ENCODE assay signal across 8 mouse cellular contexts in the genomic region with DNA sequence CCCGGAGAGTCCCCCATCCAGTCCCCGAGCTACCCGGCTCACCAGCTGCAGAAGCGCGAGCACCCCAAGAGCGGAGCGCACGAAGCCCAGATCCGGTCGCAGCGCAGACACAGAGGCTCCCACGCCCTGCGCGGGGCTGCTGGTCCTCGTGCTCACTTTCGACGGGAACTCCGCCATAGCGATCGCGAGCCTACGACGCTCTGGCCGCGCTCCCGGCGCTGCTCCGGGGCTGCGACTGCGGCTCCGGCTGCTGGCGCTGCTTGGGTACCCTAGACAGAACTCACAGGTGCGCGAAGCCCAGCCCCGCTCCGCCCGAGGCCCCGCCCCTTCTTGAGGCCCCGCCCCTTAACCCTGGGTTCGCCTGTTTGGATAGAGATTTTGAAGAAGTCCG. TPM values are rescaled to one million over a fixed set of nuclear protein-coding genes. Genes with fewer than 3 reads are reported as not detected.
DNase-seq lines count a peak whose midpoint lies in the region; ATAC-seq and TF ChIP-seq lines count a peak whose summit lies in the region.

Gene Pllp, minus strand, starts transcription at position 285 of the 391 bp plus-strand sequence.

- TF ChIP-seq CTCF in forebrain, postnatal 0 days (IDR thresholded peaks at IDR 0.05; ENCODE audit: low read depth), result no peak
- no peak for TF ChIP-seq CTCF in liver, adult 2 months (IDR thresholded peaks at IDR 0.05; ENCODE audit: low read depth, low read length)

- peaks cover 10% of the 10 kb centered on the region for H3K4me1 ChIP-seq in heart, embryonic 10.5 days
- no peaks in the 10 kb centered on the region; the same call in 1 of the 2 replicates for H3K4me1 ChIP-seq in forebrain, postnatal 0 days (ENCODE audit: insufficient read depth)
- peaks cover 15% of the 10 kb centered on the region for H3K4me1 ChIP-seq in kidney, embryonic 16.5 days (ENCODE audit: insufficient read depth, low read length)
- peaks cover 9% of the 10 kb centered on the region for H3K4me1 ChIP-seq in liver, adult 2 months (ENCODE audit: control insufficient read depth, insufficient read depth, low read length)
- peaks cover 25% of the 10 kb centered on the region for H3K4me1 ChIP-seq in neural tube, embryonic 13.5 days (replicated peaks)

- ATAC-seq in forebrain, postnatal 0 days, result peak; percentile 72
- ATAC-seq in kidney, embryonic 16.5 days (ENCODE audit: low FRiP score, low TSS enrichment), result peak; percentile 65
- ATAC-seq in neural tube, embryonic 13.5 days (ENCODE audit: low read depth), result peak; percentile 79

- H3K27me3 ChIP-seq in heart, embryonic 10.5 days (ENCODE audit: insufficient read depth, poor library complexity, severe bottlenecking), result peaks cover 74% of the 10 kb centered on the region
- H3K27me3 ChIP-seq in forebrain, postnatal 0 days (ENCODE audit: insufficient read depth, low read length), result peaks cover 26% of the 10 kb centered on the region
- H3K27me3 ChIP-seq in kidney, embryonic 16.5 days (ENCODE audit: insufficient read depth, low read length), result peaks cover 55% of the 10 kb centered on the region
- H3K27me3 ChIP-seq in liver, adult 2 months (ENCODE audit: control insufficient read depth, insufficient read depth, low read length), result no peaks in the 10 kb centered on the region
- peaks cover 72% of the 10 kb centered on the region for H3K27me3 ChIP-seq in neural tube, embryonic 13.5 days

- H3K9me3 ChIP-seq in heart, embryonic 10.5 days, result no peaks in the 10 kb centered on the region
- H3K9me3 ChIP-seq in forebrain, postnatal 0 days (ENCODE audit: low read length), result no peaks in the 10 kb centered on the region
- H3K9me3 ChIP-seq in kidney, embryonic 16.5 days (ENCODE audit: low read length), result no peaks in the 10 kb centered on the region
- no peaks in the 10 kb centered on the region for H3K9me3 ChIP-seq in neural tube, embryonic 13.5 days

- under 1% methylated on average over 41 of the region's 41 CpGs for WGBS in heart, embryonic 10.5 days
- WGBS in forebrain, postnatal 0 days, result 2% methylated on average over 41 of the region's 41 CpGs
- WGBS in kidney, embryonic 16.5 days, result under 1% methylated on average over 41 of the region's 41 CpGs
- 1% methylated on average over 41 of the region's 41 CpGs for WGBS in liver, adult 2 months
- under 1% methylated on average over 41 of the region's 41 CpGs for WGBS in neural tube, embryonic 13.5 days

- H3K9ac ChIP-seq in forebrain, postnatal 0 days, result peak within 1 kb of the TSS; percentile 39
- H3K9ac ChIP-seq in kidney, embryonic 16.5 days (replicated peaks; ENCODE audit: low read length), result peak within 1 kb of the TSS; percentile 62
- H3K9ac ChIP-seq in liver, adult 2 months (ENCODE audit: low read depth, low read length), result peak within 1 kb of the TSS; percentile 87
- peak within 1 kb of the TSS; percentile 32 for H3K9ac ChIP-seq in neural tube, embryonic 13.5 days

- TF ChIP-seq POLR2A in liver, adult 2 months (IDR thresholded peaks at IDR 0.05; ENCODE audit: extremely low read depth, insufficient read depth, low read length), result peak; percentile 83

- H3K4me2 ChIP-seq in forebrain, postnatal 0 days (ENCODE audit: low read depth), result peak within 1 kb of the TSS; percentile 62
- H3K4me2 ChIP-seq in kidney, embryonic 16.5 days (replicated peaks; ENCODE audit: low read depth, low read length), result peak within 1 kb of the TSS; percentile 84
- H3K4me2 ChIP-seq in neural tube, embryonic 13.5 days, result peak within 1 kb of the TSS; percentile 73

- peaks cover 25% of the 10 kb centered on the region; the same call in 1 of the 2 replicates for H3K79me2 ChIP-seq in liver, adult 2 months (ENCODE audit: control insufficient read depth, insufficient read depth, low read length)

- H3K4me3 ChIP-seq in heart, embryonic 10.5 days, result peak within 1 kb of the TSS; percentile 57
- peak within 1 kb of the TSS; percentile 43 for H3K4me3 ChIP-seq in forebrain, postnatal 0 days (ENCODE audit: low read depth, low read length)
- H3K4me3 ChIP-seq in kidney, embryonic 16.5 days (ENCODE audit: low read length), result peak within 1 kb of the TSS; percentile 56
- peak within 1 kb of the TSS; percentile 75 for H3K4me3 ChIP-seq in liver, adult 2 months (ENCODE audit: insufficient read depth, low read depth, low read length)
- peak within 1 kb of the TSS; percentile 43 for H3K4me3 ChIP-seq in neural tube, embryonic 13.5 days

- H3K36me3 ChIP-seq in heart, embryonic 10.5 days, result no peaks in the 10 kb centered on the region
- no peaks in the 10 kb centered on the region for H3K36me3 ChIP-seq in forebrain, postnatal 0 days (ENCODE audit: insufficient read depth)
- no peaks in the 10 kb centered on the region for H3K36me3 ChIP-seq in kidney, embryonic 16.5 days (ENCODE audit: insufficient read depth, low read length)
- no peaks in the 10 kb centered on the region for H3K36me3 ChIP-seq in liver, adult 2 months (ENCODE audit: control insufficient read depth, insufficient read depth, low read length)
- no peaks in the 10 kb centered on the region for H3K36me3 ChIP-seq in neural tube, embryonic 13.5 days

- no peak within 1 kb of the TSS for H3K27ac ChIP-seq in heart, embryonic 10.5 days
- no peak within 1 kb of the TSS for H3K27ac ChIP-seq in forebrain, postnatal 0 days (ENCODE audit: low read depth, low read length)
- H3K27ac ChIP-seq in kidney, embryonic 16.5 days (ENCODE audit: low read length), result no peak within 1 kb of the TSS
- peak within 1 kb of the TSS; percentile 82 for H3K27ac ChIP-seq in liver, adult 2 months (replicated peaks; ENCODE audit: insufficient read depth, low read depth, low read length)
- H3K27ac ChIP-seq in neural tube, embryonic 13.5 days (replicated peaks), result no peak within 1 kb of the TSS

- DNase-seq in heart, embryonic 10.5 days (ENCODE audit: low spot score), result no peak
- no peak for DNase-seq in heart, adult 9 months (ENCODE audit: low spot score in 2 of 2)
- DNase-seq in ZHBTc4 (ENCODE audit: low read depth, low spot score), result peak; percentile 88
- DNase-seq in forebrain, postnatal 0 days, result peak; percentile 67
- peak; percentile 64 for DNase-seq in liver, adult 2 months (ENCODE audit: extremely low read depth, low read depth, low spot score)
- DNase-seq in gastrocnemius, postnatal 4 days (ENCODE audit: low spot score in 2 of 2), result no peak

RNA-seq across cellular contexts. Expression of gene Pllp, which starts in this region (rescaled TPM):
- polyA plus RNA-seq in heart, embryonic 10.5 days (2016; fragmentation: Nextera tagmentation; extraction: Ambion mirVana), result 0.20 and 1.1 TPM in 2 replicates
- 4.6 and 11.6 TPM in 2 replicates for total RNA-seq in forebrain, postnatal 0 days (2014; rRNA removed)
- polyA plus RNA-seq in forebrain, postnatal 0 days (2015; fragmentation: Nextera tagmentation; extraction: Ambion mirVana), result 6.8 and 8.6 TPM in 2 replicates
- 19.6 and 20.8 TPM in 2 replicates for polyA plus RNA-seq in kidney, embryonic 16.5 days (2015; fragmentation: Nextera tagmentation; extraction: Ambion mirVana)
- total RNA-seq in liver, adult 2 months (2014; rRNA removed), result 8.1 and 8.6 TPM in 2 replicates
- polyA plus RNA-seq in liver, adult 2 months (2012; rRNA removed), result 41.8 and 44.1 TPM in 2 replicates
- polyA plus RNA-seq in neural tube, embryonic 13.5 days (2015; fragmentation: Nextera tagmentation; extraction: Ambion mirVana), result 1.0 and 2.1 TPM in 2 replicates
- total RNA-seq in gastrocnemius, postnatal 4 days (2021), result 1 to 10 TPM; 7.1 TPM

Comparison
In these comparisons a context has a peak if more than half of its experiments do, and no peak if none do; other contexts are left out.
1. DNase-seq: peak in ZHBTc4 (single experiment), forebrain, postnatal 0 days (single experiment) and liver, adult 2 months (single experiment); none in heart, embryonic 10.5 days (single experiment), heart, adult 9 months (0 of 2) and gastrocnemius, postnatal 4 days (0 of 2).
2. H3K9ac ChIP-seq: peak in every context shown above with its lines; median percentile 87 in liver, adult 2 months; 62 in kidney, embryonic 16.5 days; 39 in forebrain, postnatal 0 days; 32 in neural tube, embryonic 13.5 days.
3. Peak in every context shown above with its lines, with median percentiles within 50 percentile points of each other: H3K4me3 ChIP-seq, ATAC-seq and H3K4me2 ChIP-seq.